Mouse (Mus musculus) liver, adult 2 months (tissue): ENCODE measurements around the gene Cdc40. TPM values are rescaled to one million over a fixed set of nuclear protein-coding genes. Genes with fewer than 3 reads are reported as not detected.

Experiments used
- DNase-seq: peaks from one replicate; pipeline ENCODE4 v3.0.0-alpha.2; 2011; ENCODE audit warnings: low read depth, low spot score; ENCODE audit errors: extremely low read depth
- H3K27ac ChIP-seq: fragments of 200-500 bp; replicated peaks from 2 replicates; pipeline ENCODE4 v1.5.1; 2012; ENCODE audit warnings: low read depth, mild to moderate bottlenecking, control low read depth, inconsistent platforms, low read length; ENCODE audit not compliant: insufficient read depth
- H3K27me3 ChIP-seq: fragments of 200-500 bp; 2 replicates; pipeline ENCODE4 v1.6.1; 2012; ENCODE audit warnings: mild to moderate bottlenecking, moderate library complexity, low read length, inconsistent platforms; ENCODE audit not compliant: control insufficient read depth, insufficient read depth
- H3K36me3 ChIP-seq: fragments of 200-500 bp; 2 replicates; pipeline ENCODE4 v1.6.1; 2012; ENCODE audit warnings: low read length, inconsistent platforms; ENCODE audit not compliant: control insufficient read depth, insufficient read depth
- H3K4me1 ChIP-seq: fragments of 200-500 bp; 2 replicates; pipeline ENCODE4 v1.6.1; 2011; ENCODE audit warnings: low read length; ENCODE audit not compliant: control insufficient read depth, insufficient read depth
- H3K4me3 ChIP-seq: fragments of 200-500 bp; 2 replicates; pipeline ENCODE4 v1.5.1; 2011; ENCODE audit warnings: low read depth, mild to moderate bottlenecking, control low read depth, low read length, moderate library complexity; ENCODE audit not compliant: insufficient read depth
- H3K79me2 ChIP-seq: fragments of 200-500 bp; 2 replicates; pipeline ENCODE4 v1.6.1; 2012; ENCODE audit warnings: inconsistent platforms, mild to moderate bottlenecking, low read length, moderate library complexity; ENCODE audit not compliant: control insufficient read depth, insufficient read depth
- H3K9ac ChIP-seq: fragments of 200-500 bp; 2 replicates; pipeline ENCODE4 v1.6.1; 2012; ENCODE audit warnings: low read depth, mild to moderate bottlenecking, control low read depth, inconsistent platforms, low read length
- CTCF ChIP-seq: fragments of 200-500 bp; IDR thresholded peaks from 2 replicates; pipeline ENCODE4 v1.5.1; 2011; ENCODE audit warnings: low read depth, low read length, control low read depth
- POLR2A ChIP-seq: fragments of 200-500 bp; IDR thresholded peaks from 2 replicates; pipeline ENCODE4 v1.6.1; 2011; ENCODE audit warnings: low read length, control low read depth; ENCODE audit not compliant: insufficient read depth; ENCODE audit errors: extremely low read depth
- WGBS: fragments of 180-500 bp; shearing (Covaris S2); methylation state at CpG from one replicate; pipeline ENCODE4 v1.1.7; 2018; 5-methylcytosine and 5-hydroxymethylcytosine counted together
- polyA plus RNA-seq: library from polyadenylated mRNA; depleted of rRNA; stranded (reverse); fragments of >200 nt; gene quantifications from 2 replicates; pipeline ENCODE4 v1.2.3, GENCODE M21; 2012
- total RNA-seq: library from RNA; depleted of rRNA; stranded (reverse); fragments of >200 nt; gene quantifications from 2 replicates; pipeline ENCODE4 v1.2.3, GENCODE M21; 2014

The Cdc40 gene
- total and polyA plus RNA-seq, 2 experiments: 12.8 to 15.9 TPM

GRCm38 (mm10) chr10:40881236-40881635 lies 1.9 kb downstream of the Cdc40 start:
- no peak overlapping the region for H3K4me3 ChIP-seq
- no peaks in the 10 kb centered on the region for H3K36me3 ChIP-seq
- no peak for TF ChIP-seq POLR2A
- no peak for TF ChIP-seq CTCF
- no peak overlapping the region for H3K27ac ChIP-seq
- DNase-seq: no peak
- H3K9ac ChIP-seq: no peak overlapping the region
- H3K27me3 ChIP-seq: no peaks in the 10 kb centered on the region
- WGBS: 78% methylated on average over 3 of the region's 3 CpGs
- H3K79me2 ChIP-seq: peaks cover 32% of the 10 kb centered on the region; the same call in 1 of the 2 replicates
- H3K4me1 ChIP-seq: peaks cover 9% of the 10 kb centered on the region; the same call in 1 of the 2 replicates

- H3K27ac ChIP-seq: no peak overlapping the region
- no peaks in the 10 kb centered on the region; the same call in 1 of the 2 replicates for H3K36me3 ChIP-seq
- H3K4me3 ChIP-seq: no peak overlapping the region
- no peaks in the 10 kb centered on the region for H3K27me3 ChIP-seq
- WGBS: 86% methylated on average over 9 of the region's 9 CpGs
- no peak for DNase-seq
- no peak for TF ChIP-seq CTCF
- peaks cover 42% of the 10 kb centered on the region; the same call in 1 of the 2 replicates for H3K79me2 ChIP-seq
- no peak overlapping the region for H3K9ac ChIP-seq
- peaks cover 9% of the 10 kb centered on the region; the same call in 1 of the 2 replicates for H3K4me1 ChIP-seq
Measured at GRCm38 (mm10) chr10:40879969-40880368, 3.1 kb downstream of the Cdc40 start.

GRCm38 (mm10) chr10:40878246-40878645 lies 4.9 kb downstream of the Cdc40 start:
- 90% methylated on average over 3 of the region's 3 CpGs for WGBS
- Histone ChIP-seq H3K27ac (no peak overlapping the region), H3K9ac (no peak overlapping the region), H3K79me2 (peaks cover 42% of the 10 kb centered on the region; the same call in 1 of the 2 replicates), H3K4me3 (no peak overlapping the region), H3K27me3 (no peaks in the 10 kb centered on the region), H3K4me1 (peaks cover 9% of the 10 kb centered on the region; the same call in 1 of the 2 replicates), H3K36me3 (no peaks in the 10 kb centered on the region; the same call in 1 of the 2 replicates)
- TF ChIP-seq POLR2A (no peak), CTCF (no peak)
- no peak for DNase-seq

GRCm38 (mm10) chr10:40872052-40872451 lies 11.1 kb downstream of the Cdc40 start:
- Histone ChIP-seq H3K27me3 (no peaks in the 10 kb centered on the region), H3K36me3 (peaks cover 3% of the 10 kb centered on the region), H3K9ac (no peak overlapping the region), H3K79me2 (peaks cover 36% of the 10 kb centered on the region), H3K4me3 (no peak overlapping the region), H3K4me1 (peaks cover 8% of the 10 kb centered on the region), H3K27ac (no peak overlapping the region)
- peak; percentile 69 for DNase-seq
- WGBS: 21% methylated on average over 2 of the region's 2 CpGs
- no peak for TF ChIP-seq CTCF
- TF ChIP-seq POLR2A: no peak

- 25% methylated on average over 2 of the region's 2 CpGs for WGBS
- no peak overlapping the region for H3K4me3 ChIP-seq
- H3K36me3 ChIP-seq: peaks cover 3% of the 10 kb centered on the region
- H3K27ac ChIP-seq: no peak overlapping the region
- H3K27me3 ChIP-seq: no peaks in the 10 kb centered on the region
- peak; percentile 74 for DNase-seq
- TF ChIP-seq POLR2A: no peak
- no peak for TF ChIP-seq CTCF
- peaks cover 8% of the 10 kb centered on the region for H3K4me1 ChIP-seq
- no peak overlapping the region for H3K9ac ChIP-seq
- peaks cover 32% of the 10 kb centered on the region for H3K79me2 ChIP-seq
Measured at GRCm38 (mm10) chr10:40871301-40871700, 11.8 kb downstream of the Cdc40 start.

- H3K27me3 ChIP-seq: no peaks in the 10 kb centered on the region
- no peak for TF ChIP-seq CTCF
- TF ChIP-seq POLR2A: no peak
- H3K79me2 ChIP-seq: peaks cover 26% of the 10 kb centered on the region
- H3K9ac ChIP-seq: no peak overlapping the region
- H3K27ac ChIP-seq: no peak overlapping the region
- H3K4me1 ChIP-seq: peaks cover 8% of the 10 kb centered on the region
- 84% methylated on average over 2 of the region's 2 CpGs for WGBS
- H3K36me3 ChIP-seq: peaks cover 10% of the 10 kb centered on the region
- no peak overlapping the region for H3K4me3 ChIP-seq
- DNase-seq: no peak
Measured at GRCm38 (mm10) chr10:40868081-40868480, 15.0 kb downstream of the Cdc40 start.
